Mouse (Mus musculus) adrenal gland, postnatal 25 days (tissue): ENCODE results near the gene Tas2r125. TPM values are rescaled to one million over a fixed set of nuclear protein-coding genes. Genes with fewer than 3 reads are reported as not detected.
"Not testable (repeated sequence)": the region's sequence is repeated elsewhere in the genome, so short reads cannot be mapped to it uniquely, and the experiment has no call there.

Source experiments
- DNase-seq: peaks from one replicate; pipeline ENCODE4 v3.0.0; 2021; ENCODE audit warnings: mixed read lengths
- long read RNA-seq: library from polyadenylated mRNA; stranded (forward); transcript quantifications from one replicate; pipeline ENCODE4 v2.0.0, GENCODE M21; 2021
- total RNA-seq: library from RNA; stranded (reverse); gene quantifications from 2 replicates; pipeline ENCODE4 v1.2.3, GENCODE M21; 2021

Tas2r125 gene
- total RNA-seq = not detected in 2 replicates
- long read RNA-seq = 0 reads

- no peak for DNase-seq
Observed at GRCm38 (mm10) chr6:132909351-132909750, at the start of gene Tas2r125. TSS of gene Tas2r125 (plus strand) at chr6:132909651.

- DNase-seq = no peak
Observed at GRCm38 (mm10) chr6:132867708-132868107, 41.7 kb upstream of the Tas2r125 start, which contains the start of gene Tas2r110. TSS of gene Tas2r110 (plus strand) at chr6:132868008.

- no peak for DNase-seq
Observed at GRCm38 (mm10) chr6:132892711-132893110, 16.7 kb upstream of the Tas2r125 start, which contains the start of gene Tas2r113. TSS of gene Tas2r113 (plus strand) at chr6:132893011.

GRCm38 (mm10) chr6:132941376-132941775 is 31.9 kb downstream of the Tas2r125 start:
- DNase-seq = not testable (repeated sequence)

GRCm38 (mm10) chr6:132950802-132951201 is 41.4 kb downstream of the Tas2r125 start, which contains the start of gene Tas2r129:
TSS of gene Tas2r129 (plus strand) at chr6:132951102.
- DNase-seq = no peak

GRCm38 (mm10) chr6:132957819-132958218 is 48.4 kb downstream of the Tas2r125 start, which contains the start of gene Tas2r131:
TSS of gene Tas2r131 (minus strand) at chr6:132957919.
- no peak for DNase-seq

Other genes with a start within 250 kb of the Tas2r125 start
- gene Tas2r121, start 208.6 kb upstream of the Tas2r125 start, total RNA-seq = not detected in 2 replicates
- gene Tas2r122, start 197.7 kb upstream of the Tas2r125 start, total RNA-seq = not detected in 2 replicates
- gene Tas2r115, start 171.6 kb upstream of the Tas2r125 start, total RNA-seq = not detected in 2 replicates
- gene Tas2r124, start 154.9 kb upstream of the Tas2r125 start, total RNA-seq = not detected in 2 replicates
- gene Tas2r102, start 147.5 kb upstream of the Tas2r125 start, total RNA-seq = not detected in 2 replicates
- gene Tas2r136, start 131.5 kb upstream of the Tas2r125 start, total RNA-seq = not detected in 2 replicates
- not detected in 2 replicates for gene Tas2r117, start 106.8 kb upstream of the Tas2r125 start, total RNA-seq
- gene Tas2r123, start 62.5 kb upstream of the Tas2r125 start, total RNA-seq = not detected in 2 replicates
- not detected in 2 replicates for gene Tas2r116, start 54.2 kb upstream of the Tas2r125 start, total RNA-seq
- gene Tas2r110, start 41.6 kb upstream of the Tas2r125 start, total RNA-seq = not detected in 2 replicates
- gene Tas2r113, start 16.6 kb upstream of the Tas2r125 start, total RNA-seq = not detected in 2 replicates
- gene Tas2r129, start 41.5 kb downstream of the Tas2r125 start, total RNA-seq = not detected in 2 replicates
- gene Tas2r131, start 48.3 kb downstream of the Tas2r125 start, total RNA-seq = not detected in 2 replicates
- not detected in 2 replicates for gene Tas2r109, start 71.3 kb downstream of the Tas2r125 start, total RNA-seq
- not detected in 2 replicates for gene Tas2r103, start 127.5 kb downstream of the Tas2r125 start, total RNA-seq
- not detected in 2 replicates for gene Tas2r140, start 146.2 kb downstream of the Tas2r125 start, total RNA-seq
- gene Smim10l1, start 195.3 kb downstream of the Tas2r125 start, total RNA-seq = 96.7 and 115 TPM in 2 replicates